Mouse (Mus musculus): ENCODE results near the gene Pgc. TPM values are rescaled to one million over a fixed set of nuclear protein-coding genes. Genes with fewer than 3 reads are reported as not detected.

Pgc gene
- polyA plus RNA-seq, 1 experiment, result 6.0 TPM

- peak overlapping the region; percentile 54 for H3K4me3 ChIP-seq (ENCODE audit: control insufficient read depth, insufficient read depth, low read length)
- TF ChIP-seq POLR2A (IDR thresholded peaks at IDR 0.05; ENCODE audit: control insufficient read depth, extremely low read depth, insufficient read depth, low read length, poor library complexity) (no peak), CTCF (IDR thresholded peaks at IDR 0.05; ENCODE audit: borderline replicate concordance, control insufficient read depth, extremely low read depth, insufficient read depth, low read length, poor library complexity) (no peak)
- H3K36me3 ChIP-seq (ENCODE audit: control insufficient read depth, insufficient read depth, low read length), result no peaks in the 10 kb centered on the region
- 1% methylated on average over 61 of the region's 61 CpGs for WGBS
- DNase-seq, result peak; percentile 59
- H3K27me3 ChIP-seq (ENCODE audit: control insufficient read depth, insufficient read depth, low read length), result no peaks in the 10 kb centered on the region; the same call in 1 of the 2 replicates
- H3K27ac ChIP-seq (ENCODE audit: control insufficient read depth, insufficient read depth, low read length), result no peak overlapping the region
- peaks cover 26% of the 10 kb centered on the region for H3K4me1 ChIP-seq (replicated peaks; ENCODE audit: control insufficient read depth, insufficient read depth, low read length)
These were observed 11.6 kb downstream of the Pgc start for GRCm38 (mm10) chr17:47738066-47738878.

DNA sequence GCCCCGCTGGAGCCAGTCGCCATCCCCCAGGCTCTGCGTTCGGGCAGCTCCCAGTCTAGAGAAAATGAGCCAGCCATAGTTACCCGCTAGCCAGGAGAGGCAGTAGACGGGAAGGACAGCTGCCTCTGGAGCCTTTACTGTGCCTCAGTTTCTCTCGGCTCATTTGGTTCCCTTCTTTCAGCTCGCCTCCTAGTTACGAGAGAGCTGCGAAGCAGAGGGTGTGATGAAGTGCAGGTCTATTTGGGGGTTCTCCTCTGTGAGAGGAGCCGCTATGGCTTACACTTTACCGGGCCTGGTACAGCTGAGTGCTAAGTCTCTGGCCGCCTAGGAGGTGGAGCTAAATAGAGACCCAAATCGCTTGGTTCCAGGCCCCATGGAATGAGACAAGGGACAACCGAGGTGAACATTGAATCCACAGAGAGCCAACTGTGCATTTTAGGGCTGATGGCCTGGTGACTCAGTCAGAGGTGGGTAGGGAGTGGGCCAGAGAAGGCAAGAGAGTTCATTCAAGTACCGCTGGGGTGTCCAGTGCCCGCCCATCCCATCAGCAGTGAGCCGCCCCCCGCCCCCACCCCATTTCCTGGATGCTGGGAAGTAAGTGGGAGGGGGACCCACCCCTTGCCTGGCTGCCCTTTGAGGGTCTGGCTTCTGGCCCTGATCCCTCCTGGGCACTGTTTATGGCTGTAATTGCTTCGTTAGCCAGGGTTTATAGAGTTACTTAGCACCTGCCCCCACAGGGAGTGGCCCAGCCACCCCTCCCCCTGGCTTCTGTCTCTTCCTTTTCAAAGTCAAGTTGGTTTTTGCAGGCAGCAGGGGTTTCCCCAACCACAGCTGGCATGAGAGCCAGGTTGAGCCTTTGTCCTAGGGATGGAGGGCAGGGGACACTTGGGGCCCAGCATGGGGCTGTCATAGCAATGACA lies 12.5 kb downstream of the Pgc start:
- no peak overlapping the region for H3K27ac ChIP-seq (ENCODE audit: control insufficient read depth, insufficient read depth, low read length)
- no peak for TF ChIP-seq CTCF (IDR thresholded peaks at IDR 0.05; ENCODE audit: borderline replicate concordance, control insufficient read depth, extremely low read depth, insufficient read depth, low read length, poor library complexity)
- TF ChIP-seq POLR2A (IDR thresholded peaks at IDR 0.05; ENCODE audit: control insufficient read depth, extremely low read depth, insufficient read depth, low read length, poor library complexity), result no peak
- peak; percentile 40 for DNase-seq
- peak overlapping the region; percentile 54 for H3K4me3 ChIP-seq (ENCODE audit: control insufficient read depth, insufficient read depth, low read length)
- 16% methylated on average over 20 of the region's 20 CpGs for WGBS
- H3K36me3 ChIP-seq (ENCODE audit: control insufficient read depth, insufficient read depth, low read length), result no peaks in the 10 kb centered on the region
- H3K4me1 ChIP-seq (replicated peaks; ENCODE audit: control insufficient read depth, insufficient read depth, low read length), result peaks cover 27% of the 10 kb centered on the region
- no peaks in the 10 kb centered on the region; the same call in 1 of the 2 replicates for H3K27me3 ChIP-seq (ENCODE audit: control insufficient read depth, insufficient read depth, low read length)

GRCm38 (mm10) chr17:47740186-47740585 lies 13.5 kb downstream of the Pgc start:
- Histone ChIP-seq H3K36me3 (ENCODE audit: control insufficient read depth, insufficient read depth, low read length) (no peaks in the 10 kb centered on the region), H3K27me3 (ENCODE audit: control insufficient read depth, insufficient read depth, low read length) (no peaks in the 10 kb centered on the region; the same call in 1 of the 2 replicates), H3K4me3 (ENCODE audit: control insufficient read depth, insufficient read depth, low read length) (no peak overlapping the region), H3K27ac (ENCODE audit: control insufficient read depth, insufficient read depth, low read length) (no peak overlapping the region), H3K4me1 (replicated peaks; ENCODE audit: control insufficient read depth, insufficient read depth, low read length) (peaks cover 27% of the 10 kb centered on the region)
- peak; percentile 12 for DNase-seq
- TF ChIP-seq POLR2A (IDR thresholded peaks at IDR 0.05; ENCODE audit: control insufficient read depth, extremely low read depth, insufficient read depth, low read length, poor library complexity) (no peak), CTCF (IDR thresholded peaks at IDR 0.05; ENCODE audit: borderline replicate concordance, control insufficient read depth, extremely low read depth, insufficient read depth, low read length, poor library complexity) (no peak)
- 83% methylated on average over 2 of the region's 2 CpGs for WGBS

GRCm38 (mm10) chr17:47742991-47743734 lies 16.5 kb downstream of the Pgc start:
- Histone ChIP-seq H3K4me3 (ENCODE audit: control insufficient read depth, insufficient read depth, low read length) (no peak overlapping the region), H3K36me3 (ENCODE audit: control insufficient read depth, insufficient read depth, low read length) (no peaks in the 10 kb centered on the region), H3K27ac (ENCODE audit: control insufficient read depth, insufficient read depth, low read length) (no peak overlapping the region), H3K27me3 (ENCODE audit: control insufficient read depth, insufficient read depth, low read length) (no peaks in the 10 kb centered on the region; the same call in 1 of the 2 replicates), H3K4me1 (replicated peaks; ENCODE audit: control insufficient read depth, insufficient read depth, low read length) (peaks cover 21% of the 10 kb centered on the region)
- no peak for TF ChIP-seq CTCF (IDR thresholded peaks at IDR 0.05; ENCODE audit: borderline replicate concordance, control insufficient read depth, extremely low read depth, insufficient read depth, low read length, poor library complexity)
- TF ChIP-seq POLR2A (IDR thresholded peaks at IDR 0.05; ENCODE audit: control insufficient read depth, extremely low read depth, insufficient read depth, low read length, poor library complexity), result no peak
- DNase-seq, result peak; percentile 32
- 34% methylated on average over 16 of the region's 16 CpGs for WGBS

- 96% methylated on average over 14 of the region's 14 CpGs for WGBS
- peaks cover 13% of the 10 kb centered on the region for H3K4me1 ChIP-seq (replicated peaks; ENCODE audit: control insufficient read depth, insufficient read depth, low read length)
- H3K27ac ChIP-seq (ENCODE audit: control insufficient read depth, insufficient read depth, low read length), result no peak overlapping the region
- DNase-seq, result no peak
- no peaks in the 10 kb centered on the region for H3K36me3 ChIP-seq (ENCODE audit: control insufficient read depth, insufficient read depth, low read length)
- no peak overlapping the region for H3K4me3 ChIP-seq (ENCODE audit: control insufficient read depth, insufficient read depth, low read length)
- TF ChIP-seq CTCF (IDR thresholded peaks at IDR 0.05; ENCODE audit: borderline replicate concordance, control insufficient read depth, extremely low read depth, insufficient read depth, low read length, poor library complexity) (no peak), POLR2A (IDR thresholded peaks at IDR 0.05; ENCODE audit: control insufficient read depth, extremely low read depth, insufficient read depth, low read length, poor library complexity) (no peak)
- H3K27me3 ChIP-seq (ENCODE audit: control insufficient read depth, insufficient read depth, low read length), result no peaks in the 10 kb centered on the region
These were observed 17.4 kb downstream of the Pgc start for GRCm38 (mm10) chr17:47744086-47744485.

Data from thymus, adult 2 months (tissue).